Mouse (Mus musculus): Measurements from ENCODE around the gene Crp. TPM values are rescaled to one million over a fixed set of nuclear protein-coding genes. Genes with fewer than 3 reads are reported as not detected.

The Crp gene
- polyA plus RNA-seq, 1 experiment from 2014 or later, result not detected

- 87% methylated on average over 2 of the region's 2 CpGs for WGBS (ENCODE audit: missing documents)
- no peak overlapping the region for H3K4me3 ChIP-seq (ENCODE audit: inconsistent target)
Measured at GRCm38 (mm10) chr1:172847044-172847761, 149.3 kb downstream of the Crp start.

GRCm38 (mm10) chr1:172848171-172848570 lies 150.3 kb downstream of the Crp start:
- Histone ChIP-seq H3K79me2 (ENCODE audit: inconsistent target) (no peaks in the 10 kb centered on the region), H3K27ac (no peak overlapping the region), H3K4me3 (ENCODE audit: inconsistent target) (no peak overlapping the region), H3K36me3 (ENCODE audit: inconsistent target) (no peaks in the 10 kb centered on the region)
- 82% methylated on average over 2 of the region's 2 CpGs for WGBS (ENCODE audit: missing documents)

More at GRCm38 (mm10) chr1:172847044-172847761, 149.3 kb downstream of the Crp start:
- no peaks in the 10 kb centered on the region for H3K79me2 ChIP-seq (ENCODE audit: inconsistent target)
- H3K36me3 ChIP-seq (ENCODE audit: inconsistent target), result no peaks in the 10 kb centered on the region
- H3K27ac ChIP-seq, result no peak overlapping the region

- H3K79me2 ChIP-seq (ENCODE audit: inconsistent target), result no peaks in the 10 kb centered on the region
- no peak overlapping the region for H3K4me3 ChIP-seq (ENCODE audit: inconsistent target)
- no peak overlapping the region for H3K27ac ChIP-seq
- no peaks in the 10 kb centered on the region for H3K36me3 ChIP-seq (ENCODE audit: inconsistent target)
- WGBS (ENCODE audit: missing documents), result 92% methylated on average over 4 of the region's 4 CpGs
Measured at GRCm38 (mm10) chr1:172875265-172875664, 177.4 kb downstream of the Crp start.

- no peaks in the 10 kb centered on the region for H3K36me3 ChIP-seq (ENCODE audit: inconsistent target)
- no peak overlapping the region for H3K27ac ChIP-seq
- H3K4me3 ChIP-seq (ENCODE audit: inconsistent target), result no peak overlapping the region
- 100% methylated on average over 1 of the region's 1 CpGs for WGBS (ENCODE audit: missing documents)
- no peaks in the 10 kb centered on the region for H3K79me2 ChIP-seq (ENCODE audit: inconsistent target)
Measured at GRCm38 (mm10) chr1:172876675-172877074, 178.8 kb downstream of the Crp start.

Other genes with a start within 250 kb of the Crp start
- gene Slamf9, start 222.7 kb upstream of the Crp start, polyA plus RNA-seq (2018), result 8.4 to 43.7 TPM (median 12.1 TPM) in 3 replicates
- gene Igsf9, start 216.3 kb upstream of the Crp start, polyA plus RNA-seq (2018), result 0.24 to 1.5 TPM (median 0.64 TPM) in 3 replicates
- gene Tagln2, start 198.0 kb upstream of the Crp start, polyA plus RNA-seq (2018), result 178 to 475 TPM (median 441 TPM) in 3 replicates
- 1.6 to 2.7 TPM (median 1.7 TPM) in 3 replicates for gene Cfap45, start 177.3 kb upstream of the Crp start, polyA plus RNA-seq (2018)
- gene Vsig8, start 142.1 kb upstream of the Crp start, polyA plus RNA-seq (2018), result 0.23 to 0.37 TPM (median 0.32 TPM) in 3 replicates
- gene Slamf8, start 107.5 kb upstream of the Crp start, polyA plus RNA-seq (2018), result 4.9 to 26.0 TPM (median 20.1 TPM) in 3 replicates
- gene Fcrl6, start 95.5 kb upstream of the Crp start, polyA plus RNA-seq (2018), result not detected in 3 replicates
- gene Dusp23, start 65.1 kb upstream of the Crp start, polyA plus RNA-seq (2018), result 11.6 to 19.7 TPM (median 15.7 TPM) in 3 replicates
- not detected in 3 replicates for gene Apcs, start 197.0 kb downstream of the Crp start, polyA plus RNA-seq (2018)